Mouse (Mus musculus): ENCODE measurements around the gene Stac2. TPM values are rescaled to one million over a fixed set of nuclear protein-coding genes. Genes with fewer than 3 reads are reported as not detected.

Gene Stac2
- polyA plus RNA-seq, 1 experiment from 2014 or later = 0.59 TPM

GRCm38 (mm10) chr11:98002627-98003026 is 50.6 kb downstream of the Stac2 start:
- Histone ChIP-seq H3K27ac (replicated peaks in 1 of 2; ENCODE audit: control insufficient read depth in 1 of 2, insufficient read depth in 1 of 2, low read depth in 2 of 2, low read length in 2 of 2) (no peak overlapping the region), H3K4me3 (ENCODE audit: control insufficient read depth in 1 of 2, insufficient read depth in 1 of 2, low read depth in 1 of 2, low read length in 2 of 2) (peak overlapping the region; percentile 26; a peak in 2 of 4 replicates), H3K9me3 (ENCODE audit: control insufficient read depth, low read length) (no peaks in the 10 kb centered on the region), H3K9ac (ENCODE audit: low read length) (peak overlapping the region; percentile 39), H3K4me1 (ENCODE audit: control insufficient read depth in 2 of 2, insufficient read depth in 2 of 2, low read length in 2 of 2) (peaks cover 11 to 18% of the 10 kb centered on the region in 2 experiments), H3K4me2 (ENCODE audit: low read length) (peak overlapping the region; percentile 54), H3K36me3 (ENCODE audit: control insufficient read depth, insufficient read depth, low read length) (no peaks in the 10 kb centered on the region), H3K27me3 (ENCODE audit: control insufficient read depth, insufficient read depth, low read length) (peaks cover 35% of the 10 kb centered on the region)
- ATAC-seq (ENCODE audit: insufficient number of reproducible peaks, insufficient read depth, low FRiP score, low read depth) = no peak
- 11% methylated on average over 12 of the region's 12 CpGs for WGBS

DNA sequence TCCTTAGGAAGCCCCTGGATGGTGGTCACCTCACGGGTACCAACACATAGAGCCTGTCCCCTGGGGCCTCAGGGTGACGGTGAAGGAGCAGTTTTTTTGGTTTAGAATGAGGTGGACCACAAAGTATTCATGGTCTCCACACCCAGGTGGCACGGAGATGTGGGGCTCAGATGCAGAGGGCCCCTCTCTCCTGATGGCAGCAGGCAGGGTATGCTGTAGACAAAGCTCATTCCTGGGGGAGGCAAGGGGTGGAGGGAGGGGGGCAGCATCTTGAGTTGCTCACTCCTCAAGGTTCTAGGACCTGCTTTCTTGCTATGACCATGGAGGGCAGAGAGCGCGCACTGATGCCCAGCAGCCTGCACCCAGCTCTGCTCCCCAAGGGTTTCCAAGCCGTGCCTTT is 51.3 kb downstream of the Stac2 start:
- H3K4me2 ChIP-seq (ENCODE audit: low read length) = peak overlapping the region; percentile 54; the same call in 1 of the 2 replicates
- no peak overlapping the region for H3K27ac ChIP-seq (replicated peaks in 1 of 2; ENCODE audit: control insufficient read depth in 1 of 2, insufficient read depth in 1 of 2, low read depth in 2 of 2, low read length in 2 of 2)
- H3K4me1 ChIP-seq (ENCODE audit: control insufficient read depth in 2 of 2, insufficient read depth in 2 of 2, low read length in 2 of 2) = peaks cover 11 to 18% of the 10 kb centered on the region in 2 experiments
- no peak for ATAC-seq (ENCODE audit: insufficient number of reproducible peaks, insufficient read depth, low FRiP score, low read depth)
- no peak overlapping the region for H3K9ac ChIP-seq (ENCODE audit: low read length)
- WGBS = 54% methylated on average over 6 of the region's 6 CpGs
- H3K36me3 ChIP-seq (ENCODE audit: control insufficient read depth, insufficient read depth, low read length) = no peaks in the 10 kb centered on the region
- no peaks in the 10 kb centered on the region for H3K9me3 ChIP-seq (ENCODE audit: control insufficient read depth, low read length)
- H3K4me3 ChIP-seq (ENCODE audit: control insufficient read depth in 1 of 2, insufficient read depth in 1 of 2, low read depth in 1 of 2, low read length in 2 of 2) = no peak overlapping the region
- peaks cover 35% of the 10 kb centered on the region for H3K27me3 ChIP-seq (ENCODE audit: control insufficient read depth, insufficient read depth, low read length)

GRCm38 (mm10) chr11:98001351-98001824 is 51.9 kb downstream of the Stac2 start:
- H3K27me3 ChIP-seq (ENCODE audit: control insufficient read depth, insufficient read depth, low read length) = peaks cover 35% of the 10 kb centered on the region
- H3K9ac ChIP-seq (ENCODE audit: low read length) = no peak overlapping the region
- 34% methylated on average over 11 of the region's 11 CpGs for WGBS
- no peaks in the 10 kb centered on the region for H3K9me3 ChIP-seq (ENCODE audit: control insufficient read depth, low read length)
- peaks cover 11 to 18% of the 10 kb centered on the region in 2 experiments for H3K4me1 ChIP-seq (ENCODE audit: control insufficient read depth in 2 of 2, insufficient read depth in 2 of 2, low read length in 2 of 2)
- H3K4me3 ChIP-seq (ENCODE audit: control insufficient read depth in 1 of 2, insufficient read depth in 1 of 2, low read depth in 1 of 2, low read length in 2 of 2) = no peak overlapping the region
- no peak overlapping the region for H3K27ac ChIP-seq (replicated peaks in 1 of 2; ENCODE audit: control insufficient read depth in 1 of 2, insufficient read depth in 1 of 2, low read depth in 2 of 2, low read length in 2 of 2)
- no peak for ATAC-seq (ENCODE audit: insufficient number of reproducible peaks, insufficient read depth, low FRiP score, low read depth)
- H3K4me2 ChIP-seq (ENCODE audit: low read length) = no peak overlapping the region
- no peaks in the 10 kb centered on the region for H3K36me3 ChIP-seq (ENCODE audit: control insufficient read depth, insufficient read depth, low read length)

DNA sequence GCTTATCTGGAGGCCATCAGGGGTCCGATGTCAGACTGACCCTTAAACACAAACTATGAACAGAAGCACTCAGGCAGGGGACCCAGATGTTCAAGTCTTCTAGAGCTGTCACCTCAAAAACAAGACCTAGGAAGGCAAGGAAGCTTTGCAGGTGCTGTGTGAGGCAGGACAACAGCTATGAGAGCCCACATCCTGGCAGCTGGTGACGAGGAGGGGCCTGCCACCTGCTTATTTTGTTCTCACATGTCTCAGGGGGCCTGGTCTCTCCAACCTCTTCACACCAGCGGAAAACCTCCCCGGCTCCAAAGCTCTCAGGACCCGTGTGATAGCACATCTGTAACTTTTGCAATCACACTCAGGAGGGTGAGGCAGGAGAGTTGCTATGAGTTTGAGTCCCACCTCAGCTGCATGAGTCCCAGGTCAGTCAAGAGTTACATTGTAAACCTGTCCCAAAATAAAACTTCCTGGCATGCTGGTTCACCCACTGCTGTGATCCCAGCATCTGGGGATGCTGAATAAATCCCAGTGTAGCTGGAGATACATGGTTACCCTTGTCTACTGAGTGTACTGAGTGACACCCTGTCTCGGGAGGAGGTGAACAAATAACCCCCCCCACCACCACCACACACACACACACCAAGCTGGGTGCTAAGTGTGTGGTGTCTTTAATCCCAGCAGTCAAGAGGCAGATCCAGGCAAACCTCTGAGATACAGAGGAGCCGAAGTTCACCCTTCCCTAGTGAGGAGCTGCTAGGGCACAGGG is 52.7 kb downstream of the Stac2 start:
- Histone ChIP-seq H3K36me3 (ENCODE audit: control insufficient read depth, insufficient read depth, low read length) (no peaks in the 10 kb centered on the region), H3K4me2 (ENCODE audit: low read length) (no peak overlapping the region), H3K4me3 (ENCODE audit: control insufficient read depth in 1 of 2, insufficient read depth in 1 of 2, low read depth in 1 of 2, low read length in 2 of 2) (no peak overlapping the region), H3K4me1 (ENCODE audit: control insufficient read depth in 2 of 2, insufficient read depth in 2 of 2, low read length in 2 of 2) (peaks cover 11 to 18% of the 10 kb centered on the region in 2 experiments), H3K27me3 (ENCODE audit: control insufficient read depth, insufficient read depth, low read length) (peaks cover 35% of the 10 kb centered on the region), H3K27ac (replicated peaks in 1 of 2; ENCODE audit: control insufficient read depth in 1 of 2, insufficient read depth in 1 of 2, low read depth in 2 of 2, low read length in 2 of 2) (no peak overlapping the region), H3K9me3 (ENCODE audit: control insufficient read depth, low read length) (no peaks in the 10 kb centered on the region), H3K9ac (ENCODE audit: low read length) (no peak overlapping the region)
- WGBS = 19% methylated on average over 7 of the region's 7 CpGs
- ATAC-seq (ENCODE audit: insufficient number of reproducible peaks, insufficient read depth, low FRiP score, low read depth) = no peak

DNA sequence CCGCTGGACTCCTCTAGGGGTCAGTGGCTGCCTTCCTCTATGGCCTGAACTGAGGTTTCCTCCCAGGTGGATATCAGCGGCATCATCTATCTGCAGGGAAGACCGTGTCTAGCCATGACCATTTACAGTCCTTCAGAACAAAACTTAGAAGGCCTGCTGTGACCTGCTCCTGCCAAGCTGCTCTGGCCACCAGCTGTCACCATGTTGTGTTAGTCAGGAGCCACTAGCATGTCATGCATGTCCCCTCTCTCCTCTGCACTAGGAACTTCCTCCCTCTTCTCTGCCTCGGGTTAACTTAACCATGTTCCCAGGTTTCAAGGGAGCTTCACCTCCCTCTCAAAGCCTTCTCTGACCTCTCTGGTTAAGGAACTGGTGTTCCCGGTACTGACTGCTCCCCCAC is 53.5 kb downstream of the Stac2 start:
- no peaks in the 10 kb centered on the region for H3K36me3 ChIP-seq (ENCODE audit: control insufficient read depth, insufficient read depth, low read length)
- peaks cover 35% of the 10 kb centered on the region for H3K27me3 ChIP-seq (ENCODE audit: control insufficient read depth, insufficient read depth, low read length)
- H3K27ac ChIP-seq (replicated peaks in 1 of 2; ENCODE audit: control insufficient read depth in 1 of 2, insufficient read depth in 1 of 2, low read depth in 2 of 2, low read length in 2 of 2) = no peak overlapping the region
- H3K9ac ChIP-seq (ENCODE audit: low read length) = no peak overlapping the region
- 50% methylated on average over 5 of the region's 5 CpGs for WGBS
- H3K4me2 ChIP-seq (ENCODE audit: low read length) = no peak overlapping the region
- H3K4me1 ChIP-seq (ENCODE audit: control insufficient read depth in 2 of 2, insufficient read depth in 2 of 2, low read length in 2 of 2) = peaks cover 14 to 24% of the 10 kb centered on the region in 2 experiments
- no peak for ATAC-seq (ENCODE audit: insufficient number of reproducible peaks, insufficient read depth, low FRiP score, low read depth)
- no peaks in the 10 kb centered on the region for H3K9me3 ChIP-seq (ENCODE audit: control insufficient read depth, low read length)
- H3K4me3 ChIP-seq (ENCODE audit: control insufficient read depth in 1 of 2, insufficient read depth in 1 of 2, low read depth in 1 of 2, low read length in 2 of 2) = no peak overlapping the region

GRCm38 (mm10) chr11:97998898-97999608 is 54.2 kb downstream of the Stac2 start:
- no peak overlapping the region for H3K4me3 ChIP-seq (ENCODE audit: control insufficient read depth in 1 of 2, insufficient read depth in 1 of 2, low read depth in 1 of 2, low read length in 2 of 2)
- no peak overlapping the region for H3K27ac ChIP-seq (replicated peaks in 1 of 2; ENCODE audit: control insufficient read depth in 1 of 2, insufficient read depth in 1 of 2, low read depth in 2 of 2, low read length in 2 of 2)
- no peaks in the 10 kb centered on the region for H3K36me3 ChIP-seq (ENCODE audit: control insufficient read depth, insufficient read depth, low read length)
- 45% methylated on average over 7 of the region's 7 CpGs for WGBS
- ATAC-seq (ENCODE audit: insufficient number of reproducible peaks, insufficient read depth, low FRiP score, low read depth) = no peak
- H3K4me2 ChIP-seq (ENCODE audit: low read length) = no peak overlapping the region
- H3K27me3 ChIP-seq (ENCODE audit: control insufficient read depth, insufficient read depth, low read length) = peaks cover 39% of the 10 kb centered on the region
- no peaks in the 10 kb centered on the region for H3K9me3 ChIP-seq (ENCODE audit: control insufficient read depth, low read length)
- no peak overlapping the region for H3K9ac ChIP-seq (ENCODE audit: low read length)
- H3K4me1 ChIP-seq (ENCODE audit: control insufficient read depth in 2 of 2, insufficient read depth in 2 of 2, low read length in 2 of 2) = peaks cover 15 to 28% of the 10 kb centered on the region in 2 experiments

DNA sequence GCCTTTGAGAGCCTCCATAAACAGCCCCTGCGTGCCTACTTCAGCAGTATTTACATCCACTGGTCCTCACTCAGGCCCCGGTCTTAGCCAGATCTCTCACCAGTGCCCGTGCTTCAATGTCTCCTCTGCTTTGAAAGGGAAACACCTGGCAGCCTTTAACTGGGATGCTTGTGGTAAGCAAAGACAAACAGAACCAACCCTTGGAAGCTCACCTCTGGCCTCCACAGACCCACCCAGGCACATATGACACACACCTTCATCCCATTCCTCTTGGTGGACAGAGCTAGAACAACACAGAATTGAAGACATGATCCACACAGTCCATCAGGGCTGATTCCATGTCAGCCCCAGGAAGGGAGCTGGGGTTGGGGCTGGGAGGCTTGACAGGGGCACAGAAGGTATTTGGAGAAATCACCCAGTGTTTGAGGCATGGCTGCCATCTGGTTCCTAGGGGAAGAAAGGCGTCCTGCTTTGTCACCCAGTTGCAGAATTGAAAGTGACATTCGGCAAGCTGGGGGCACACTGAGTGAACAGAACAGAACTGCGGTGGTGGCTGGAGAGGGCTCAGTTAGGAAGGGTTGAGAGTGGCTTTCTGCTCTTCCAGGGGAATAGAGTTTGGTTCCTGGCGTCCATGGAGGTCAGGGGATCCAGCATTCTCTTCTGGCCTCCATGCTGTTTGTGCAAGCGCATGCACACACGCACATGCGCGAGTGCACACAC is 55.0 kb downstream of the Stac2 start:
- no peak overlapping the region for H3K9ac ChIP-seq (ENCODE audit: low read length)
- H3K27me3 ChIP-seq (ENCODE audit: control insufficient read depth, insufficient read depth, low read length) = peaks cover 39% of the 10 kb centered on the region
- no peak overlapping the region for H3K4me3 ChIP-seq (ENCODE audit: control insufficient read depth in 1 of 2, insufficient read depth in 1 of 2, low read depth in 1 of 2, low read length in 2 of 2)
- H3K4me1 ChIP-seq (ENCODE audit: control insufficient read depth in 2 of 2, insufficient read depth in 2 of 2, low read length in 2 of 2) = peaks cover 11 to 20% of the 10 kb centered on the region in 2 experiments
- H3K27ac ChIP-seq (replicated peaks in 1 of 2; ENCODE audit: control insufficient read depth in 1 of 2, insufficient read depth in 1 of 2, low read depth in 2 of 2, low read length in 2 of 2) = no peak overlapping the region
- WGBS = 77% methylated on average over 11 of the region's 11 CpGs
- ATAC-seq (ENCODE audit: insufficient number of reproducible peaks, insufficient read depth, low FRiP score, low read depth) = no peak
- H3K36me3 ChIP-seq (ENCODE audit: control insufficient read depth, insufficient read depth, low read length) = no peaks in the 10 kb centered on the region
- H3K4me2 ChIP-seq (ENCODE audit: low read length) = no peak overlapping the region
- H3K9me3 ChIP-seq (ENCODE audit: control insufficient read depth, low read length) = no peaks in the 10 kb centered on the region

Measured in heart, embryonic 14.5 days (tissue).